Mouse (Mus musculus) layer of hippocampus, adult 8-10 months (tissue): ENCODE measurements around the gene Srpk1. TPM values are rescaled to one million over a fixed set of nuclear protein-coding genes. Genes with fewer than 3 reads are reported as not detected.

Experiments
- DNase-seq, 2 experiments: peaks; one replicate each; pipeline ENCODE4 v3.0.0; 2022; ENCODE audit warnings: low spot score in 2 of 2
- total RNA-seq, 4 experiments: library from RNA; stranded (reverse); gene quantifications; 2 replicates each; pipeline ENCODE4 v1.2.4; 2022

The Srpk1 gene
- 10 to 100 TPM; 70.6 to 94.3 (median 78.3) TPM for total RNA-seq

- DNase-seq, result peak; percentile 65 to 83
Measured at GRCm38 (mm10) chr17:28622300-28622759, at the start of gene Srpk1. Gene Srpk1, minus strand, starts transcription at chr17:28622709.

DNA sequence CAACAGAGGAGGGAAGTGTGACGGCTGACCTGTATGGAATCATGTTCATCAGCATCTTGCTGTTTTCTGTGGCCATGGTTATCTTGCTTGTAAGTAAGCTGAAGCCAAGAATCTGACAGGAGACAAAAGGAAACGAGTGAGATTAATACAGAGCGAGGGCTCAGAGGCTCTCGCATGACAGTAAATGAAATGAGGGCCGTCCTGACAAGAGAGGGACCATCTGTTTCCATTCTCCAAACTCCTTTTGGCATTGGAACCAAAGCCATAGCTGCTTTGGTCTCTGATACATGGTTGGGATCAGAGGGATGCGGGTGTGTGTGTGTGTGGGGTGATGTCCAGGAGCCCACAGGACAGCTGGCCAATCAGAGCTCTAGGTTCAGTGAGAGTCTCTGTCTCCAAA is 37.1 kb upstream of the Srpk1 start:
- DNase-seq, result no peak

GRCm38 (mm10) chr17:28657936-28658335 is 35.4 kb upstream of the Srpk1 start:
- DNase-seq, result peak in 1 of 2 experiments; percentile 7

DNA sequence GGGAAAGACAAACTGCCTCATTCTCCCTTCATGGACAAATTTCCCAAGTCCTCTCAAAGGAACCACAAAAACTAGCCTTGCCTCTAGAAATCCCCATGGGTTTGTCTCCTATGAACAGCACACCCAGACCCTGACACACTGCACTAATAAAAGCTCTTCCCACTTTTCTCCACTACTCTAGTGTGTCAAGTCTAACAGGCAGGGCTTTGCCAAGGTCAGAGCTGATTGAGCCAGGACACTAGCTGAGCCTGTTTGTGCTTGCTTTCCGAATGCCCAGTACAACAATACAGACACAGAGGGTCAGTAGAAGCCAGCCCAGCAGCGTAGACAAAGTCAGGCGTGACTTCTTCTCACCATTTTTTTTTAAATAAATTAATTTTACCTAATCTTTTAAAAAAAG is 27.8 kb upstream of the Srpk1 start:
- DNase-seq, result no peak

DNA sequence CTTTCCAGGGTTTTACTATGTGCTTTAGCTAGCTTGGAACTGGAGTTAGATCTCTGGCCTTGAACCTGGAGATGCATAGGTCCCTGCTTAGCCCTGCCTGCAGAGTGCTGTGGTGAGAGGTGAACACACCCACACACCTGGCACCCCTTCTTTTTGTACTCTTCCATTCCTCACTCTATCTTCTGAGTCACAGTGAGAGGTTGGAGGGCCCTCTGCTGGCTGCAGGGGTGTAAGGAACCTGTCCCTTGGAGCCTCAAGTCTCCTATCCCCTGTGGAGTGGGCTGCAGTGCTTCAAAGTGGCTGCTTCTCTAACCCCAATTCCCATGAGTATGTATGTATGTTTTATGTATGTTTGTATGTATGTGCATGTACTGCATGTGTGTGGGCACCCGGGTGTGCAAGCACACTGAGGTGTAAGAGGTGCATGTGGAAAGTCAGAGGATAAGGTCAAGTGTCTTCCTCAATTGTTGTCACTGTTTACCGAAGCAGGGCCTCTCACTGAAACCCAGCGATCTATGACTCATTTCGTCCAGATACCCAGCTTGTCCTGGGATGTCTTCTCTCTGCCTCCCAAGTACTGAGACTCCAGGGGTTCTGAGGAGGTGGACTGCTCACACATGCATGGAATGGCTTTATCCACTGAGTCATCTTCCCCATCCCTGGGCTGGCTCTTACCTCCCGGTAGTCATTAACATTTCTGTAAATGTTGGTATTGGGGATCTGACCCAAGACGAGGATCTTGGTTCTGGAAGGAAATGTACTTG is 26.3 kb upstream of the Srpk1 start:
- DNase-seq, result peak; percentile 23 to 46

- DNase-seq, result no peak
Measured at GRCm38 (mm10) chr17:28646221-28646620, 23.7 kb upstream of the Srpk1 start.

DNA sequence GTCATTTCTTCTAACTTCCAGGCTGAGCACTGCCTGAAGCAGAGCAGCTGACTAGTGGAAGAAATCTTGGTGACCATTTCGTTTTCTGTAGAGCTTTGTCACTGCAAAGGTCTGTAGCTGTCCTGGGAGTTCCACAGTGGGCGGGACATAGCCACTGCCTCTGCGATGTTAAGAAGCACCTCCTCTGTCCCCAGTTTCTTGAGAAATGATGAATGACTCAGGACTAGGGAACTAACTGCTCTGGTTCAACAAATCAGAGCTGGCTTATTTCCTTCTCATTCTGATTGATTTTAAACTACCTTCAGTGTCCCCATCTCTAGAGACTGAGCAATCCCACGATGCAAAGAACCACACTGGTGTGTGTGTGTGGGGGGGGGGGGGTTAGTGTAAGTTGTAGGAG is 21.6 kb upstream of the Srpk1 start:
- no peak for DNase-seq

GRCm38 (mm10) chr17:28643697-28644096 is 21.2 kb upstream of the Srpk1 start:
- no peak for DNase-seq

- no peak for DNase-seq
Measured at GRCm38 (mm10) chr17:28640113-28640512, 17.6 kb upstream of the Srpk1 start.

DNA sequence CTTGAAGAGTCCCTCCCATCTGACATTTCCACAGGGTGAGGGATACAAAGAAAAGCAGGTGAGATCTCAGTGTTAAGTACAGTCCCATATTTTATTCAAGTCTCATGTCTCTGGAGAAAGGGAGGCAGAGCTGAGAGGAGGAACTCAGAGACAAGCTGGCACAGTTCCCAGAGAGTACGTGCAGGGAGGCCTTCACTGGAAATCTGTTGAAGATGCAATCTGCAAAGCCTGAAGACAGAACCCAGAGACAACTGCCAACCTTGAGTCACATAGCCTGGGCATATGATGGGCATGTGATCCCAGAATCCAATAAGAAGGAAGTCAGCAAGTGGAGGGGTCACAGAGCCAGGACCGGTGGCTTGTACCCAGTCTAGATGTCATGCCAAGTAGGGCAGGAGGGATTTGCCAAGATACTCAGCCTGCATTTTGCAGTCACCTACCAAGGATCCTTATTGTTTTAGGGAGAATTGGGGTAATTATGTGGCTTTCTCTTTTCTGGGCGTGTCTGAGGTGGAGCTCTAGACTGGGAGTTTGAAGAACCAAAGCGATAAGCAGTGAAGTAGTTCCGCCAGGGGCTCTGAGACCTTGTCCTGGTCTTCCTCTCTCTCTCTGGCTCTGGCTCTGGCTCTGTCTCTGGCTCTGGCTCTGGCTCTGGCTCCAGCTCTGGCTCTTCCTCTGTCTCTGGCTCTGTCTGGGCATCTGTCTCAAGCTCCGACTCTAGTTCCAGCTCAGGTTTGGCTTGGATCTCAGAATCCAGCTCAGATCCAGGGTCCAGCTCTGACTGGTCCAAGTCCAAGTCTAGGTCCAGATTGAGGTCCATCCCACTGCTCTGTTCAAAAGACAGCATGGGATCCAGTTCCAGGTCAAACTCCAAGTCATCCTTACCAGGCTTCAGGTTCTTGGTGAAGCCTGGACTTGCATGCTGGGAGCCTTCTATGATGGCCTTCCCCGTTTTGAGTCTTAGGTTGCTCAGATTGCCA is 15.5 kb upstream of the Srpk1 start:
- DNase-seq, result peak; percentile 59 to 63

GRCm38 (mm10) chr17:28635842-28636241 is 13.3 kb upstream of the Srpk1 start:
- DNase-seq, result no peak

GRCm38 (mm10) chr17:28629125-28629524 is 6.6 kb upstream of the Srpk1 start:
- no peak for DNase-seq

DNA sequence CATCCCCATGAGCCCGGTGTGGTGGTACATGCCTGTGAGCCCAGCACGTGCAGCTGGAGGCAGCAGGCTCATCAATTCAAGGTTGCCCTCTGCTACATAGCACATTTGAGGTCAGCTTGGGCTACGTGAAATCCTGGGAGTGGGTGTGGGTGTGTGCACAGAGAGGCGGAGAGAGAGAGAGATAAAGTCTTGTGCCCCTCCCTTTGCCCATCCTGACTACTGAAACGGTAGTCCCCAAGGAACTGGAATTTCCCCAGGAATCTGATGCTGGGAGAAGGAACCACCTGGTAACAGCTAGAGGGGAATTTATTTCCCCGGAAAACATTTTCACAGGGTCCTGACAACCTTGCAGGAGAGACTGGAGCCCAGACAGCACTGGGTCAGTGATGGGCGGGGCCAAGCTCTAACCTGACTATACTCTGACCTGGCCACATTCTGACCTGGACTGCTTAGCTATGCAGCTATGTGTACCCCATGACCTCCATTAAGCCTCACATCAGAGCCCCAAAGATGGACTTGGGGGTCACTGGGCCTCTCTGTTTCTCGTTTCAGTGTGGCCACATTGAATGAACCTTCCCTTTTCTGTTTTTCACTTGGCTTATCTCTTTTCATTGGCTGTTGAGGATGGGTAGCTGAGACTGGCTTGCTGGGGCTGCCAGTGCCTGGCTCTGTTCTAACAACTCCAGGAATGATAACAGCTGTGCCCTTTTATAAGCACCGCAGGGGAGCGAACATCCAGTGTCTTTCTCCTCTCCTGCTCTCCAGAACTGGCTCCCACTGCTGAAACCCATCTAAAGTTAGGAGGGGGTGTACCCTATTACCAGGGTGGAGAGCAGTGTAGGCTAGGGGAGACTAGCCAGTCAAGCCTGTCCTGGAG is 6.0 kb upstream of the Srpk1 start:
- no peak for DNase-seq

GRCm38 (mm10) chr17:28626937-28627336 is 4.4 kb upstream of the Srpk1 start:
- no peak for DNase-seq

- no peak for DNase-seq
Measured at GRCm38 (mm10) chr17:28625327-28625726, 2.8 kb upstream of the Srpk1 start.

- no peak for DNase-seq
Measured at GRCm38 (mm10) chr17:28624841-28625240, 2.3 kb upstream of the Srpk1 start.

GRCm38 (mm10) chr17:28621381-28622299 is 869 bp downstream of the Srpk1 start:
- peak; percentile 38 to 42 for DNase-seq

GRCm38 (mm10) chr17:28618775-28619174 is 3.7 kb downstream of the Srpk1 start:
- no peak for DNase-seq

- no peak for DNase-seq
Measured at GRCm38 (mm10) chr17:28618124-28618523, 4.4 kb downstream of the Srpk1 start.

GRCm38 (mm10) chr17:28617636-28618035 is 4.9 kb downstream of the Srpk1 start:
- DNase-seq, result no peak
